Mouse (Mus musculus) midbrain, postnatal 0 days (tissue): ENCODE results near the gene Ssbp3. TPM values are rescaled to one million over a fixed set of nuclear protein-coding genes. Genes with fewer than 3 reads are reported as not detected.

Experiments
- ATAC-seq: fragments of 200-750 bp; cut with Nextera tagmentation; 2 replicates; pipeline ENCODE4 v1.8.0; 2017; ENCODE audit warnings: moderate number of reproducible peaks, mild to moderate bottlenecking, moderate TSS enrichment, moderate library complexity; ENCODE audit not compliant: low FRiP score
- DNase-seq: peaks from one replicate; pipeline ENCODE4 v3.0.0-alpha.2; 2015; ENCODE audit warnings: low spot score
- H3K27ac ChIP-seq: fragments of 300-500 bp; sonication (generic); 2 replicates; pipeline ENCODE4 v1.5.1; 2014; ENCODE audit warnings: low read depth, mild to moderate bottlenecking, low read length, mixed read lengths
- H3K27me3 ChIP-seq: fragments of 300-500 bp; sonication (generic); 2 replicates; pipeline ENCODE4 v1.6.1; 2014; ENCODE audit warnings: low read length, control low read depth, mixed read lengths; ENCODE audit not compliant: insufficient read depth
- H3K36me3 ChIP-seq: fragments of 300-500 bp; sonication (generic); 2 replicates; pipeline ENCODE4 v1.6.1; 2014; ENCODE audit warnings: low read length, control low read depth, mixed read lengths; ENCODE audit not compliant: insufficient read depth
- H3K4me1 ChIP-seq: fragments of 300-500 bp; sonication (generic); 2 replicates; pipeline ENCODE4 v1.6.1; 2014; ENCODE audit warnings: mild to moderate bottlenecking, control low read depth, antibody characterized with exemption, low read length, mixed read lengths; ENCODE audit not compliant: insufficient read depth
- H3K4me2 ChIP-seq: fragments of 300-500 bp; sonication (generic); 2 replicates; pipeline ENCODE4 v1.6.1; 2014; ENCODE audit warnings: low read depth, mild to moderate bottlenecking, low read length, mixed read lengths; ENCODE audit not compliant: poor library complexity, severe bottlenecking
- H3K4me3 ChIP-seq: fragments of 300-500 bp; sonication (generic); 2 replicates; pipeline ENCODE4 v1.5.1; 2014; ENCODE audit warnings: low read depth, mild to moderate bottlenecking, low read length, moderate library complexity
- H3K9ac ChIP-seq: fragments of 300-500 bp; sonication (generic); replicated peaks from 2 replicates; pipeline ENCODE4 v1.6.1; 2014; ENCODE audit warnings: mild to moderate bottlenecking, low read length, moderate library complexity, mixed read lengths; ENCODE audit not compliant: poor library complexity, severe bottlenecking
- H3K9me3 ChIP-seq: fragments of 300-500 bp; sonication (generic); 2 replicates; pipeline ENCODE4 v1.6.1; 2016; ENCODE audit warnings: low read length, control low read depth
- CTCF ChIP-seq: IDR thresholded peaks from 2 replicates; pipeline ENCODE4 v1.5.1; 2016; ENCODE audit warnings: antibody characterized with exemption, mild to moderate bottlenecking
- WGBS: fragments of 180-500 bp; shearing (Covaris S2); extraction: QIAGEN DNeasy Blood & Tissue Kit; methylation state at CpG from one replicate; pipeline ENCODE4 v1.1.7; 2014; 5-methylcytosine and 5-hydroxymethylcytosine counted together
- polyA plus RNA-seq: library from polyadenylated mRNA; unstranded; fragments of >200 nt; fragmentation: Nextera tagmentation; extraction: Ambion mirVana; gene quantifications from 2 replicates; pipeline ENCODE4 v1.2.1, GENCODE M21; 2015
- total RNA-seq: library from RNA; depleted of rRNA; stranded (reverse); fragments of >200 nt; gene quantifications from 2 replicates; pipeline ENCODE4 v1.2.3, GENCODE M21; 2014

Gene Ssbp3
- total and polyA plus RNA-seq, 2 experiments from 2014 or later = 126 to 172 TPM

DNA sequence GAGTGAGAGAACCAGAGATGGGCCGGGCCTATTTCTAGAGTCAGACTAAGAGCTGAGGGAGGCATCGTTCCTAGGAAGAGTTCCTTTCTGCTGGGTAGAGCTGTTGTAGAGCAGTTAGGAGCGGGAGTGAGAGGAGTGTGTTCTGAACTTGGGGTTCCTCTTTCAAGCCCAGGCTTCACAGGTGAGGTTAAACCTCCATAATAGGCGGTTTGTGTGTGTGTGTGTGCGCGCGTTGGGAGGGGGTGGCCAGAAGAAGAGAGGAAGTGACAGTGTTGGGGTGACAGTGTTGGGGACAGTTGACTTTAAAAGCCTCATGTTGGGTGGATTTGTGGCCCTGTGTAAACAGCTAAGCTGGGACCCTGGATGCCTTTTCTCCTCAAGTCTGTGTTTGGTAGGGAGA lies 22.1 kb downstream of the Ssbp3 start:
- WGBS = 94% methylated on average over 7 of the region's 7 CpGs
- no peak overlapping the region for H3K9ac ChIP-seq
- DNase-seq (no peak), ATAC-seq (no peak)
- no peaks in the 10 kb centered on the region for H3K27me3 ChIP-seq
- H3K9me3 ChIP-seq = no peaks in the 10 kb centered on the region
- TF ChIP-seq CTCF = no peak
- no peak overlapping the region for H3K4me2 ChIP-seq
- H3K4me3 ChIP-seq = no peak overlapping the region
- H3K36me3 ChIP-seq = peaks cover 17% of the 10 kb centered on the region
- H3K27ac ChIP-seq = no peak overlapping the region
- peaks cover 3% of the 10 kb centered on the region; the same call in 1 of the 2 replicates for H3K4me1 ChIP-seq

DNA sequence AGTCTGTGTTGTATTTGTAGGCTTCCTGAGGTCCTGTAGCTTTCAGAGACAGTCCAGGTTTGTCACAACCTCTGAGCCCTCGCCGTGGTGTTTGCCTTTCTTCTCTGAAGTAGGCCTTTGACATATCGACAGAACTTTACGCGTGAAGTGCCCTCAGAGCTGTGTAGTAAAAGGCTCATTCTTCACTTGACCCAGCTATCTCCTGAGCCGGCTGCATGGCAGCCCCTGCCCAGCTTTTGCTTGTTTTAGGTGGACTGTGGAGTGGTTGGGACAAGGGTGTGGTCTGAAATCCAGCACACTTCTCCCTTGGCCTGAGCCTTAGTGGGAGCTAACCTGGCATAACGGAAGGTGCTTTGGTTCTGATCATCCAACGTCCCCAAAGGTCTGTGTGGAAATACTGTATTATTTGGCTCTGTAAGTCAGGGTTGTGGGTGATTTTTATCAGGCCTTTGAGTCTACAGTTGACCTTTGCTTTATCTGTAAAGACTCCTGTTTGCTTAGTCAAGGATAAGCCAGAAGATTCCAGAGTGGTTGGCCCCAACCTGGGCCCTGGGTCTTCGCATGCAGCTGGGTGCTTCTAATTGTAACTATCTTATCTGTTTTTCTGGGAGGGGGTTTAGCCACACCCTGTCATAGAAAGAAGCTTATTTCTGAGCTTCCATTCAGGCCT lies 23.4 kb downstream of the Ssbp3 start:
- DNase-seq (no peak), ATAC-seq (no peak)
- H3K36me3 ChIP-seq = peaks cover 11% of the 10 kb centered on the region
- H3K27me3 ChIP-seq = no peaks in the 10 kb centered on the region
- 82% methylated on average over 9 of the region's 9 CpGs for WGBS
- peaks cover 11% of the 10 kb centered on the region for H3K4me1 ChIP-seq
- H3K9ac ChIP-seq = no peak overlapping the region
- H3K4me3 ChIP-seq = no peak overlapping the region
- H3K27ac ChIP-seq = no peak overlapping the region
- no peak for TF ChIP-seq CTCF
- H3K9me3 ChIP-seq = no peaks in the 10 kb centered on the region
- no peak overlapping the region for H3K4me2 ChIP-seq

DNA sequence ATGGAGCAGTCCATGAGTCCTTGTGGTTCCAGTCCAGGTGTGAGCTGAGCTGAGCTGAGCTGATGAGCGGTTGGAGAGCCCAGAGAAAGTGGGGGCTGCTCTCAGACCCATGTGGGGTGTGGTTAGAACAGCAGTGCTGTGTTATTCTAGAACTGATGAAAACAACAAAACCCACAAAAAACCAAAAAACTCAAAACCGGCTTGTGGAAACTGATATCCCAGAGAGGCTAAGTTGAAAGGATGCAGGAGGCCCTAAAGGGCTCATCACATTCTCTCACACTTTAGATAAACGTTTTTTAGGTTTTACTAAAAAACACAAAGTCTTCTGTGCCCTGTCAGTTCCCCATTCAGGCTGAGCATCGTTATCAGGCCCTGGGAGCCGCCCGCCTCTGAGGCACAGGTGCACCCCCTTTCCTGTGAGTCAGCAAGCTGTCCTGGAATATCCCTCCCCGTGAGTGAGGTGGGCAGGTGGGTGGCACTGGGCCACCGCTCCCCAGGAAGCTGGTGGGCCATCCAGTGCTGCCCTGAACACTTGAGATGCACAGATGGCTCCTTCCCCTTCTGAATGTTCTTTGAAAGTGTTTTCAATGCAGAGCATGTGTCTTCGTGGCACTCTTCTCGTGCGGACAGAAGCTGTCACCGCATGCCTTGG lies 24.6 kb downstream of the Ssbp3 start:
- no peak for TF ChIP-seq CTCF
- Histone ChIP-seq H3K4me2 (no peak overlapping the region), H3K9me3 (no peaks in the 10 kb centered on the region), H3K4me1 (peaks cover 20% of the 10 kb centered on the region), H3K4me3 (no peak overlapping the region), H3K27me3 (no peaks in the 10 kb centered on the region), H3K9ac (no peak overlapping the region), H3K36me3 (peaks cover 11% of the 10 kb centered on the region), H3K27ac (no peak overlapping the region)
- ATAC-seq (no peak), DNase-seq (peak; percentile 51)
- 42% methylated on average over 12 of the region's 12 CpGs for WGBS

DNA sequence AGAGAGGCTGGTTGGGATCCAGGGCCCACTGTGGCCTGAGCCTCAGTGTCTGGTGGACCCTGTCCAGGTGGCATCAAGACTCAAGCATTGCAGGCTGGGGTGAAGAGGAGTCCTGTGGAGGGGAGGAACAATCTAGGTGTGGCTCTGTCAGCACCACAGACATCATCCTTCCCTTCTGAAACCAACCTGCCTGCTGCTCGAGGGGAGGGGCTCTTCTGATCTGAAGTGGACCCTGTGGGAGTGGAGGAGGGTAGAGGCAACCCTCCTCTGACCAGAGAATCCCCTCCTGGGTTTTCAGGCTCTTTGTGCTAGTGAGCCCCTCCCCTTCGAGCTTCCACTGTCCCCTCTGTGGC lies 25.1 kb downstream of the Ssbp3 start:
- 6% methylated on average over 2 of the region's 2 CpGs for WGBS
- Histone ChIP-seq H3K27me3 (no peaks in the 10 kb centered on the region), H3K9me3 (no peaks in the 10 kb centered on the region), H3K9ac (no peak overlapping the region), H3K27ac (no peak overlapping the region), H3K4me1 (peaks cover 22% of the 10 kb centered on the region), H3K4me3 (no peak overlapping the region), H3K36me3 (peaks cover 11% of the 10 kb centered on the region), H3K4me2 (no peak overlapping the region)
- TF ChIP-seq CTCF = no peak
- no peak for DNase-seq
- ATAC-seq = no peak

DNA sequence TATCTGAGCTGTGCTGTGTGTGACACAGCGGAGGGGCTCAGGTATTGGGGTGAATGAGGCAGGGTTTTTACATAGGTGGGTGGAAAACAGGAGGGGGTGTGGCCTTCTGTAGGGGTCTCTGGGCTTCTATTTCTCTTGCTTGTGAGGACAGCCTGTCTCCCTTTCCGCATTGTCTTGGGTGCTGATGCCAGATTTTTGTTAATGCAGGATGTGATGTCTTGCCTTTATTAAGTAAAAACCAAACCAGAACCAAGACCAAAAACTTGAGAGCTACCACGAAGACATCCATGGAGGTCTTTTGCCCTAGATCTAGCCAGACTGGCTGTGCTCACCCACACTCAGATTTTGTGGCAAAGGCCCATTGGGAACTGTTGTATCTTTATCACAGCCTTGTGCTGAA lies 25.5 kb downstream of the Ssbp3 start:
- WGBS = 60% methylated on average over 3 of the region's 3 CpGs
- ATAC-seq = no peak
- no peak overlapping the region for H3K9ac ChIP-seq
- no peak overlapping the region for H3K27ac ChIP-seq
- no peaks in the 10 kb centered on the region for H3K27me3 ChIP-seq
- H3K4me1 ChIP-seq = peaks cover 27% of the 10 kb centered on the region
- H3K4me3 ChIP-seq = no peak overlapping the region
- no peak for DNase-seq
- no peaks in the 10 kb centered on the region for H3K9me3 ChIP-seq
- peaks cover 11% of the 10 kb centered on the region for H3K36me3 ChIP-seq
- TF ChIP-seq CTCF = no peak
- no peak overlapping the region for H3K4me2 ChIP-seq

DNA sequence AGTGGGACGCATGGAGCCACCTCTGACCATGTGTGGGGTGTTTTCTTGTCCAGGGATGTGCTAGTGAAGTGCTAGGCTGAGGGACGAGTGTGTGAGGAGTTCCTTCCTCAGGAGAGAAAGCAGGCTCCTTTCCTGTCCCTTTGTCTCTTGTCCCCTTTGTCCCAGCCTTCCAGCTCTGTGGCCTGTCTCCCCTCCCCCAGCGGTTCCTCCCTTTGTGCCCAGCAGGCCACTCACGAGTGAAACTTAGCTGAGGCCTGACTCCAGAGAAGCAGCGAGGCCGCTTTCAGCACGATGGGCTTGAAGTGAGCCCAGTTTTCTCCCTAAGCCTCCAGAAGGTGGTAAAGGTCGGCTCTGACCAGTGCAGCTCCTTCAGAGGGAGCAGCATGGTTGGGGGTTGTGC lies 26.2 kb downstream of the Ssbp3 start:
- Histone ChIP-seq H3K4me1 (peaks cover 34% of the 10 kb centered on the region), H3K27ac (peak overlapping the region; percentile 26; the same call in 1 of the 2 replicates), H3K4me2 (no peak overlapping the region), H3K36me3 (peaks cover 11% of the 10 kb centered on the region), H3K27me3 (no peaks in the 10 kb centered on the region), H3K9me3 (no peaks in the 10 kb centered on the region), H3K9ac (0 out of 2 replicates have a peak overlapping the region, but pooled peaks have one; percentile 14), H3K4me3 (no peak overlapping the region)
- ATAC-seq (no peak), DNase-seq (no peak)
- TF ChIP-seq CTCF = no peak
- 12% methylated on average over 8 of the region's 8 CpGs for WGBS
